Mouse (Mus musculus): ENCODE data around the gene Cdk5rap3.

Cdk5rap3 gene

GRCm38 (mm10) chr11:96859635-96860034, 56.7 kb downstream of the Cdk5rap3 start:
- no peak for DNase-seq (ENCODE audit: low read depth)

- no peak for DNase-seq (ENCODE audit: low read depth)
These were observed 58.9 kb downstream of the Cdk5rap3 start for GRCm38 (mm10) chr11:96857446-96857845.
